9 mouse cellular contexts compared by ENCODE assay signal in the genomic region with DNA sequence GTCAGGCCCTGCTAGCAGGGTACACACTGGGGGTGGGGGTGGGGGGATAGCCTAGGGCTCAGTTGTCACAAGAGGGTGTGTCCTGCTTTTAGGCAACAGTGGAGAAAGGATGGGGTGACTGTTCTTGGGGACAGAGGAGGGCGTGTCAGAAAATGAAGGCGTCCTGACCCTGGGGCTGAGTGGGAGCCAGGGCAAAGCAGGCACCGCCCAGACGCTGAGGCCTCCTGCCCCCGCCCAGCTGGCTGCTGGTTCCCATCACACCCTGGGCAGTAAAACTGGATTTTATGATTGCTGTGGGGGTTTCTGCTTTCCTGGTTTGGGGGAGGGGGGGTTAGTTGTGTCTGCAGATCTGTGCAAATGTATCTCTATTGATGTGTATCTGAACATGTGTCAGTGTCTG. TPM values are rescaled to one million over a fixed set of nuclear protein-coding genes. Genes with fewer than 3 reads are reported as not detected.
A peak's percentile ranks its signal among the peaks of the same experiment; 100 is the strongest.
DNase-seq lines count a peak whose midpoint lies in the region; ATAC-seq and TF ChIP-seq lines count a peak whose summit lies in the region.
"Had no signal": no experiment of that assay in that cellular context is flagged by ENCODE, and none has a peak within 500 bp of the region (broad histone marks: within the 10 kb centered on the region; RNA-seq: fewer than 3 reads in every experiment).

No protein-coding gene starts in this region.

- ATAC-seq in limb, embryonic 13.5 days (ENCODE audit: low FRiP score, low read depth), result peak; percentile 52; the same call in 1 of the 2 replicates
- ATAC-seq in CD4-positive, CD25-positive, alpha-beta regulatory T cell, adult 4 months, result no peak

- no peaks in the 10 kb centered on the region for H3K36me3 ChIP-seq in limb, embryonic 13.5 days
- no peaks in the 10 kb centered on the region for H3K36me3 ChIP-seq in thymus, adult 2 months (ENCODE audit: control insufficient read depth, insufficient read depth, low read length)
- H3K36me3 ChIP-seq: midbrain, embryonic 12.5 days had no signal

- no peaks in the 10 kb centered on the region for H3K9me3 ChIP-seq in limb, embryonic 13.5 days
- H3K9me3 ChIP-seq: midbrain, embryonic 12.5 days had no signal

- peak; percentile 61 for DNase-seq in ovary, adult 18-20 months (ENCODE audit: low spot score)
- DNase-seq in ovary, postnatal 10 days (ENCODE audit: low spot score), result no peak
- peak; percentile 51 for DNase-seq in heart, adult 8-10 months (ENCODE audit: low spot score)
- peak; percentile 35 for DNase-seq in ovary, postnatal 14 days (ENCODE audit: low spot score)
- no peak for DNase-seq in thymus, adult 2 months
- DNase-seq in frontal cortex, postnatal 10 days (ENCODE audit: low spot score in 2 of 2), result no peak

- no peak for TF ChIP-seq CTCF in thymus, adult 2 months (IDR thresholded peaks at IDR 0.05; ENCODE audit: borderline replicate concordance, control insufficient read depth, extremely low read depth, insufficient read depth, low read length, poor library complexity)

- no peak overlapping the region for H3K4me3 ChIP-seq in limb, embryonic 13.5 days
- H3K4me3 ChIP-seq in thymus, adult 2 months (ENCODE audit: control insufficient read depth, insufficient read depth, low read length), result no peak overlapping the region
- H3K4me3 ChIP-seq: midbrain, embryonic 12.5 days had no signal

- peak overlapping the region; percentile 86 for H3K27ac ChIP-seq in limb, embryonic 13.5 days
- no peak overlapping the region for H3K27ac ChIP-seq in thymus, adult 2 months (ENCODE audit: control insufficient read depth, insufficient read depth, low read length)
- H3K27ac ChIP-seq: midbrain, embryonic 12.5 days had no signal

- peaks cover 51% of the 10 kb centered on the region for H3K4me1 ChIP-seq in limb, embryonic 13.5 days
- H3K4me1 ChIP-seq in thymus, adult 2 months (replicated peaks; ENCODE audit: control insufficient read depth, insufficient read depth, low read length), result peaks cover 9% of the 10 kb centered on the region; the same call in 1 of the 2 replicates

- no peaks in the 10 kb centered on the region for H3K27me3 ChIP-seq in limb, embryonic 13.5 days
- no peaks in the 10 kb centered on the region; the same call in 1 of the 2 replicates for H3K27me3 ChIP-seq in thymus, adult 2 months (ENCODE audit: control insufficient read depth, insufficient read depth, low read length)

- no peak for TF ChIP-seq POLR2A in thymus, adult 2 months (IDR thresholded peaks at IDR 0.05; ENCODE audit: control insufficient read depth, extremely low read depth, insufficient read depth, low read length, poor library complexity)

- H3K9ac ChIP-seq in limb, embryonic 13.5 days, result peak overlapping the region; percentile 31; the same call in 1 of the 2 replicates
- H3K9ac ChIP-seq: midbrain, embryonic 12.5 days had no signal

- WGBS in limb, embryonic 13.5 days, result 9% methylated on average over 5 of the region's 5 CpGs
- 87% methylated on average over 5 of the region's 5 CpGs for WGBS in thymus, adult 2 months

- peak overlapping the region; percentile 23; the same call in 1 of the 2 replicates for H3K4me2 ChIP-seq in limb, embryonic 13.5 days (replicated peaks)
- H3K4me2 ChIP-seq: midbrain, embryonic 12.5 days had no signal

RNA-seq across cellular contexts. Expression of gene Krt78, which starts 21.9 kb away (rescaled TPM):
- total RNA-seq in heart, adult 8-10 months (2022), result under 1 TPM in 1 of 4 experiments, not detected in 3; 0.06 TPM
- 0.06 TPM in 1 of 2 replicates, not detected in the other for polyA plus RNA-seq in limb, embryonic 13.5 days (2015; fragmentation: Nextera tagmentation; extraction: Ambion mirVana)
- polyA plus RNA-seq in thymus, adult 2 months (2012; rRNA removed), result 0.82 and 0.94 TPM in 2 replicates
- polyA plus RNA-seq in CD4-positive, CD25-positive, alpha-beta regulatory T cell, adult 4 months (2017; shearing (Covaris generic)), result not detected
- polyA plus RNA-seq: midbrain, embryonic 12.5 days had no signal

RNA-seq across cellular contexts. Expression of gene Krt8, which starts 28.3 kb away (rescaled TPM):
- 1 to 10 TPM in 3 of 4 experiments, under 1 TPM in 1; 0.92 to 3.0 (median 1.5) TPM for total RNA-seq in heart, adult 8-10 months (2022)
- polyA plus RNA-seq in limb, embryonic 13.5 days (2015; fragmentation: Nextera tagmentation; extraction: Ambion mirVana), result 7.3 and 7.8 TPM in 2 replicates
- polyA plus RNA-seq in thymus, adult 2 months (2012; rRNA removed), result 220 and 270 TPM in 2 replicates
- under 1 TPM in 1 of 2 experiments, not detected in 1; 0.30 TPM for polyA plus RNA-seq in CD4-positive, CD25-positive, alpha-beta regulatory T cell, adult 4 months (2017; shearing (Covaris generic))

RNA-seq across cellular contexts. Expression of gene Krt79, which starts 35.9 kb away (rescaled TPM):
- total RNA-seq in heart, adult 8-10 months (2022), result not detected
- polyA plus RNA-seq in limb, embryonic 13.5 days (2015; fragmentation: Nextera tagmentation; extraction: Ambion mirVana), result 0.15 and 0.20 TPM in 2 replicates
- polyA plus RNA-seq in thymus, adult 2 months (2012; rRNA removed), result 1.7 and 1.8 TPM in 2 replicates
- polyA plus RNA-seq in CD4-positive, CD25-positive, alpha-beta regulatory T cell, adult 4 months (2017; shearing (Covaris generic)), result not detected

RNA-seq across cellular contexts. Expression of gene Krt4, which starts 51.5 kb away (rescaled TPM):
- not detected for total RNA-seq in heart, adult 8-10 months (2022)
- polyA plus RNA-seq in limb, embryonic 13.5 days (2015; fragmentation: Nextera tagmentation; extraction: Ambion mirVana), result 4.1 and 6.3 TPM in 2 replicates
- polyA plus RNA-seq in thymus, adult 2 months (2012; rRNA removed), result 1.1 TPM in 2 replicates
- not detected for polyA plus RNA-seq in CD4-positive, CD25-positive, alpha-beta regulatory T cell, adult 4 months (2017; shearing (Covaris generic))
- polyA plus RNA-seq: midbrain, embryonic 12.5 days had no signal

RNA-seq across cellular contexts. Expression of gene Krt18, which starts 52.0 kb away (rescaled TPM):
- 1 to 10 TPM; 1.9 to 3.9 (median 2.5) TPM for total RNA-seq in heart, adult 8-10 months (2022)
- 20.9 and 21.2 TPM in 2 replicates for polyA plus RNA-seq in limb, embryonic 13.5 days (2015; fragmentation: Nextera tagmentation; extraction: Ambion mirVana)
- 197 and 219 TPM in 2 replicates for polyA plus RNA-seq in thymus, adult 2 months (2012; rRNA removed)
- polyA plus RNA-seq in CD4-positive, CD25-positive, alpha-beta regulatory T cell, adult 4 months (2017; shearing (Covaris generic)), result under 1 TPM; 0.44 to 0.97 TPM

Comparison
In these comparisons a context has a peak if more than half of its experiments do, and no peak if none do; other contexts are left out.
1. DNase-seq: peak in ovary, adult 18-20 months (single experiment), heart, adult 8-10 months (single experiment) and ovary, postnatal 14 days (single experiment); none in ovary, postnatal 10 days (single experiment), thymus, adult 2 months (single experiment) and frontal cortex, postnatal 10 days (0 of 2).
2. RNA of gene Krt8, which starts 28.3 kb away (polyA plus RNA-seq): 220 to 270 TPM in thymus, adult 2 months; 7.3 to 7.8 TPM in limb, embryonic 13.5 days and 0.30 TPM in CD4-positive, CD25-positive, alpha-beta regulatory T cell, adult 4 months; every median in the first group is over 10 times any median in the second.